Comparison of ENCODE assay signal across 17 mouse cellular contexts in the genomic region with DNA sequence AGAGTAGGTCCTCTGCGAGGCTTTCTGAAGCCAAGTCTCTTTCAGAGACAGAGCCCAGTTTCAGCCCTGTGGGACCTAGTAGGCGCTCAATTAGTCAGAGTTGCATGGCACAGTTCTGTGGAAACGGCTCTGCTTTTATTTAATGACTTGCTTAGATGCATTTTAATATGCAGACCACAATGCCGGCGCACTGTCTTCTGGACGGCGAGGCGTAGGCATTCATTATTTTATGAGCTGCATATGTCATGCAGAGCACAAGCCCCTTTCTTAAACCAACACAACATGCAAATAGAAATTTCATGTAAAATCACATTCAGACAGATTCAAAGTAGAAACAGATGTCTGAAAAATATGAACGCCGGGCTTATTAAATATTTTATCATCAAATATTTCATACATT.
DNase-seq lines count a peak whose midpoint lies in the region; ATAC-seq lines count a peak whose summit lies in the region.
"Had no signal": no experiment of that assay in that cellular context is flagged by ENCODE, and none has a peak within 500 bp of the region (broad histone marks: within the 10 kb centered on the region; RNA-seq: fewer than 3 reads in every experiment).

No protein-coding gene starts in this region.

- no peak overlapping the region for H3K27ac ChIP-seq in hindbrain, embryonic 12.5 days
- H3K27ac ChIP-seq in hindbrain, embryonic 10.5 days = no peak overlapping the region
- no peak overlapping the region for H3K27ac ChIP-seq in embryonic facial prominence, embryonic 14.5 days (replicated peaks; ENCODE audit: low read depth, low read length)
- H3K27ac ChIP-seq in hindbrain, embryonic 15.5 days (replicated peaks) = 0 out of 2 replicates have a peak overlapping the region, but pooled peaks have one; percentile 18
- peak overlapping the region; percentile 39 for H3K27ac ChIP-seq in neural tube, embryonic 13.5 days (replicated peaks)

- 65% methylated on average over 10 of the region's 10 CpGs for WGBS in hindbrain, embryonic 12.5 days
- 90% methylated on average over 10 of the region's 10 CpGs for WGBS in hindbrain, embryonic 10.5 days
- 48% methylated on average over 10 of the region's 10 CpGs for WGBS in embryonic facial prominence, embryonic 14.5 days
- 52% methylated on average over 10 of the region's 10 CpGs for WGBS in hindbrain, embryonic 15.5 days
- WGBS in neural tube, embryonic 13.5 days = 43% methylated on average over 10 of the region's 10 CpGs

- H3K4me1 ChIP-seq in hindbrain, embryonic 12.5 days = peaks cover 2% of the 10 kb centered on the region; the same call in 1 of the 2 replicates
- 0 out of 2 replicates have a peak, but pooled peaks cover 2% of the 10 kb centered on the region for H3K4me1 ChIP-seq in hindbrain, embryonic 10.5 days (replicated peaks)
- peaks cover 15% of the 10 kb centered on the region for H3K4me1 ChIP-seq in embryonic facial prominence, embryonic 14.5 days (ENCODE audit: control insufficient read depth, insufficient read depth, low read length)
- peaks cover 10% of the 10 kb centered on the region; the same call in 1 of the 2 replicates for H3K4me1 ChIP-seq in hindbrain, embryonic 15.5 days (replicated peaks)
- H3K4me1 ChIP-seq in neural tube, embryonic 13.5 days (replicated peaks) = peaks cover 29% of the 10 kb centered on the region

- H3K4me2 ChIP-seq in hindbrain, embryonic 12.5 days (replicated peaks) = no peak overlapping the region
- no peak overlapping the region for H3K4me2 ChIP-seq in embryonic facial prominence, embryonic 14.5 days (ENCODE audit: low read depth, low read length)
- no peak overlapping the region for H3K4me2 ChIP-seq in hindbrain, embryonic 15.5 days
- no peak overlapping the region for H3K4me2 ChIP-seq in neural tube, embryonic 13.5 days

- H3K27me3 ChIP-seq in hindbrain, embryonic 12.5 days = no peaks in the 10 kb centered on the region
- no peaks in the 10 kb centered on the region for H3K27me3 ChIP-seq in hindbrain, embryonic 10.5 days (ENCODE audit: insufficient read depth, poor library complexity, severe bottlenecking)
- no peaks in the 10 kb centered on the region for H3K27me3 ChIP-seq in embryonic facial prominence, embryonic 14.5 days (replicated peaks; ENCODE audit: control insufficient read depth, insufficient read depth, low read length)
- H3K27me3 ChIP-seq in hindbrain, embryonic 15.5 days = no peaks in the 10 kb centered on the region
- H3K27me3 ChIP-seq in neural tube, embryonic 13.5 days = no peaks in the 10 kb centered on the region
- H3K27me3 ChIP-seq: Patski had no signal

- no peak overlapping the region for H3K9ac ChIP-seq in hindbrain, embryonic 12.5 days
- no peak overlapping the region for H3K9ac ChIP-seq in embryonic facial prominence, embryonic 14.5 days (ENCODE audit: low read depth, low read length)
- H3K9ac ChIP-seq in hindbrain, embryonic 15.5 days = no peak overlapping the region
- H3K9ac ChIP-seq in neural tube, embryonic 13.5 days = no peak overlapping the region

- no peaks in the 10 kb centered on the region for H3K9me3 ChIP-seq in hindbrain, embryonic 12.5 days (replicated peaks)
- H3K9me3 ChIP-seq in hindbrain, embryonic 10.5 days = no peaks in the 10 kb centered on the region
- H3K9me3 ChIP-seq in embryonic facial prominence, embryonic 14.5 days (ENCODE audit: control insufficient read depth, low read length) = no peaks in the 10 kb centered on the region
- H3K9me3 ChIP-seq in hindbrain, embryonic 15.5 days = no peaks in the 10 kb centered on the region
- no peaks in the 10 kb centered on the region for H3K9me3 ChIP-seq in neural tube, embryonic 13.5 days

- H3K4me3 ChIP-seq in hindbrain, embryonic 12.5 days = no peak overlapping the region
- no peak overlapping the region for H3K4me3 ChIP-seq in hindbrain, embryonic 10.5 days
- no peak overlapping the region for H3K4me3 ChIP-seq in embryonic facial prominence, embryonic 14.5 days (ENCODE audit: low read depth, low read length)
- H3K4me3 ChIP-seq in hindbrain, embryonic 15.5 days = no peak overlapping the region
- no peak overlapping the region for H3K4me3 ChIP-seq in neural tube, embryonic 13.5 days

- no peaks in the 10 kb centered on the region for H3K36me3 ChIP-seq in hindbrain, embryonic 12.5 days
- no peaks in the 10 kb centered on the region for H3K36me3 ChIP-seq in hindbrain, embryonic 10.5 days
- no peaks in the 10 kb centered on the region for H3K36me3 ChIP-seq in embryonic facial prominence, embryonic 14.5 days (ENCODE audit: control insufficient read depth, insufficient read depth, low read length)
- H3K36me3 ChIP-seq in hindbrain, embryonic 15.5 days = no peaks in the 10 kb centered on the region
- H3K36me3 ChIP-seq in neural tube, embryonic 13.5 days = no peaks in the 10 kb centered on the region

- peak; percentile 41; the same call in 1 of the 2 replicates for ATAC-seq in hindbrain, embryonic 12.5 days (ENCODE audit: low FRiP score)
- ATAC-seq in embryonic facial prominence, embryonic 14.5 days (ENCODE audit: low read depth) = no peak
- ATAC-seq in hindbrain, embryonic 15.5 days (ENCODE audit: low FRiP score, low read depth) = peak; percentile 46; the same call in 1 of the 2 replicates
- peak; percentile 45 for ATAC-seq in neural tube, embryonic 13.5 days (ENCODE audit: low read depth)
- ATAC-seq: Patski had no signal

- no peak for DNase-seq in hindbrain, embryonic 10.5 days (ENCODE audit: low spot score)
- DNase-seq in embryonic facial prominence, embryonic 14.5 days (ENCODE audit: low spot score) = peak; percentile 84
- no peak for DNase-seq in urinary bladder, postnatal 10 days (ENCODE audit: low spot score)
- no peak for DNase-seq in urinary bladder, adult 18-20 months (ENCODE audit: low spot score in 2 of 2)
- DNase-seq: adrenal gland, postnatal 36 days; cerebellum, adult 8-10 months; gastrocnemius, postnatal 14 days; kidney, adult 9 months; kidney, postnatal 36 days; lung, adult 2 months; lung, postnatal 36 days; retina, postnatal 1 day; thymus, adult 18-20 months had no signal

Comparison
In these comparisons a context has a peak if more than half of its experiments do, and no peak if none do; other contexts are left out.
1. H3K27ac ChIP-seq: peak in hindbrain, embryonic 15.5 days (single experiment) and neural tube, embryonic 13.5 days (single experiment); none in hindbrain, embryonic 12.5 days (single experiment), hindbrain, embryonic 10.5 days (single experiment) and embryonic facial prominence, embryonic 14.5 days (single experiment).